Comparison of ENCODE assay signal across 9 mouse cellular contexts in genomic region chr9:54982401-54982800, GRCm38 (mm10). TPM values are rescaled to one million over a fixed set of nuclear protein-coding genes. Genes with fewer than 3 reads are reported as not detected.
DNase-seq lines count a peak whose midpoint lies in the region; ATAC-seq lines count a peak whose summit lies in the region.
"Had no signal": no experiment of that assay in that cellular context is flagged by ENCODE, and none has a peak within 500 bp of the region (broad histone marks: within the 10 kb centered on the region; RNA-seq: fewer than 3 reads in every experiment).

No protein-coding gene starts in this region.

- no peak overlapping the region for H3K9ac ChIP-seq in liver, embryonic 13.5 days
- H3K9ac ChIP-seq in liver, embryonic 11.5 days (ENCODE audit: low read depth, low read length): no peak overlapping the region
- peak overlapping the region; percentile 68; the same call in 1 of the 2 replicates for H3K9ac ChIP-seq in forebrain, embryonic 13.5 days
- 0 out of 2 replicates have a peak overlapping the region, but pooled peaks have one; percentile 3 for H3K9ac ChIP-seq in neural tube, embryonic 14.5 days (replicated peaks; ENCODE audit: low read depth, low read length)

- no peak for ATAC-seq in liver, embryonic 13.5 days (ENCODE audit: low read depth)
- no peak for ATAC-seq in liver, embryonic 11.5 days (replicated peaks; ENCODE audit: low FRiP score)
- no peak for ATAC-seq in forebrain, embryonic 13.5 days
- ATAC-seq in neural tube, embryonic 14.5 days (ENCODE audit: low read depth): no peak

- no peaks in the 10 kb centered on the region for H3K9me3 ChIP-seq in liver, embryonic 13.5 days (replicated peaks)
- no peaks in the 10 kb centered on the region for H3K9me3 ChIP-seq in liver, embryonic 11.5 days (ENCODE audit: control insufficient read depth, low read length)
- no peaks in the 10 kb centered on the region for H3K9me3 ChIP-seq in forebrain, embryonic 13.5 days (replicated peaks)
- no peaks in the 10 kb centered on the region for H3K9me3 ChIP-seq in limb, embryonic 10.5 days (replicated peaks)
- no peaks in the 10 kb centered on the region for H3K9me3 ChIP-seq in neural tube, embryonic 14.5 days (ENCODE audit: control insufficient read depth, low read length)

- no peaks in the 10 kb centered on the region for H3K36me3 ChIP-seq in liver, embryonic 13.5 days
- H3K36me3 ChIP-seq in liver, embryonic 11.5 days (ENCODE audit: control insufficient read depth, insufficient read depth, low read length): no peaks in the 10 kb centered on the region
- no peaks in the 10 kb centered on the region for H3K36me3 ChIP-seq in forebrain, embryonic 13.5 days (ENCODE audit: poor library complexity, severe bottlenecking)
- H3K36me3 ChIP-seq in limb, embryonic 10.5 days: no peaks in the 10 kb centered on the region
- no peaks in the 10 kb centered on the region for H3K36me3 ChIP-seq in neural tube, embryonic 14.5 days (ENCODE audit: control insufficient read depth, insufficient read depth, low read length)

- no peak for DNase-seq in liver, embryonic 13.5 days
- DNase-seq in liver, embryonic 11.5 days (ENCODE audit: low spot score): no peak
- no peak for DNase-seq in limb, embryonic 10.5 days (ENCODE audit: low spot score)
- no peak for DNase-seq in ovary, postnatal 14 days (ENCODE audit: low spot score)
- no peak for DNase-seq in cerebellum, adult 11-12 months
- no peak for DNase-seq in kidney, postnatal 4 days

- 0 out of 2 replicates have a peak overlapping the region, but pooled peaks have one; percentile 62 for H3K4me3 ChIP-seq in liver, embryonic 13.5 days (replicated peaks)
- no peak overlapping the region for H3K4me3 ChIP-seq in liver, embryonic 11.5 days (ENCODE audit: low read depth, low read length)
- peak overlapping the region; percentile 65; the same call in 1 of the 2 replicates for H3K4me3 ChIP-seq in forebrain, embryonic 13.5 days
- peak overlapping the region; percentile 75 for H3K4me3 ChIP-seq in limb, embryonic 10.5 days
- H3K4me3 ChIP-seq in neural tube, embryonic 14.5 days (ENCODE audit: low read depth, low read length): peak overlapping the region; percentile 62; the same call in 1 of the 2 replicates

- H3K4me1 ChIP-seq in liver, embryonic 13.5 days (replicated peaks): peaks cover 16% of the 10 kb centered on the region
- no peaks in the 10 kb centered on the region for H3K4me1 ChIP-seq in liver, embryonic 11.5 days (replicated peaks; ENCODE audit: control insufficient read depth, insufficient read depth, low read length)
- H3K4me1 ChIP-seq in forebrain, embryonic 13.5 days: peaks cover 12% of the 10 kb centered on the region
- H3K4me1 ChIP-seq in limb, embryonic 10.5 days: peaks cover 17% of the 10 kb centered on the region
- peaks cover 7% of the 10 kb centered on the region; the same call in 1 of the 2 replicates for H3K4me1 ChIP-seq in neural tube, embryonic 14.5 days (ENCODE audit: control insufficient read depth, insufficient read depth, low read length)

- H3K27me3 ChIP-seq in liver, embryonic 13.5 days: peaks cover 58% of the 10 kb centered on the region
- peaks cover 40% of the 10 kb centered on the region for H3K27me3 ChIP-seq in liver, embryonic 11.5 days (replicated peaks; ENCODE audit: control insufficient read depth, insufficient read depth, low read length)
- H3K27me3 ChIP-seq in forebrain, embryonic 13.5 days: peaks cover 51% of the 10 kb centered on the region
- peaks cover 51% of the 10 kb centered on the region for H3K27me3 ChIP-seq in limb, embryonic 10.5 days (ENCODE audit: low read depth, poor library complexity, severe bottlenecking)
- H3K27me3 ChIP-seq in neural tube, embryonic 14.5 days (ENCODE audit: control insufficient read depth, insufficient read depth, low read length): peaks cover 13% of the 10 kb centered on the region

- no peak overlapping the region for H3K27ac ChIP-seq in liver, embryonic 13.5 days
- H3K27ac ChIP-seq in liver, embryonic 11.5 days (ENCODE audit: low read depth, low read length): no peak overlapping the region
- H3K27ac ChIP-seq in forebrain, embryonic 13.5 days: no peak overlapping the region
- H3K27ac ChIP-seq in limb, embryonic 10.5 days: no peak overlapping the region
- no peak overlapping the region for H3K27ac ChIP-seq in neural tube, embryonic 14.5 days (ENCODE audit: low read depth, low read length)

- peak overlapping the region; percentile 81; the same call in 1 of the 2 replicates for H3K4me2 ChIP-seq in liver, embryonic 13.5 days
- no peak overlapping the region; the same call in 1 of the 2 replicates for H3K4me2 ChIP-seq in liver, embryonic 11.5 days
- H3K4me2 ChIP-seq in forebrain, embryonic 13.5 days: peak overlapping the region; percentile 88
- H3K4me2 ChIP-seq in neural tube, embryonic 14.5 days (ENCODE audit: low read depth, low read length): peak overlapping the region; percentile 78

- 16% methylated on average over 7 of the region's 7 CpGs for WGBS in liver, embryonic 13.5 days (ENCODE audit: insufficient replicate concordance)
- 12% methylated on average over 7 of the region's 7 CpGs for WGBS in liver, embryonic 11.5 days
- WGBS in forebrain, embryonic 13.5 days: 9% methylated on average over 7 of the region's 7 CpGs
- WGBS in limb, embryonic 10.5 days: 5% methylated on average over 7 of the region's 7 CpGs
- WGBS in neural tube, embryonic 14.5 days: 4% methylated on average over 7 of the region's 7 CpGs

RNA-seq across cellular contexts. Expression of gene Chrna5, which starts 1.7 kb away (rescaled TPM):
- polyA plus RNA-seq in liver, embryonic 13.5 days (2015; fragmentation: Nextera tagmentation; extraction: Ambion mirVana): 0.03 TPM in 1 of 2 replicates, not detected in the other
- polyA plus RNA-seq in liver, embryonic 11.5 days (2014; fragmentation: Nextera tagmentation; extraction: Ambion mirVana): 0.06 TPM in 1 of 2 replicates, not detected in the other
- 0.31 and 0.74 TPM in 2 replicates for polyA plus RNA-seq in forebrain, embryonic 13.5 days (2015; fragmentation: Nextera tagmentation; extraction: Ambion mirVana)
- polyA plus RNA-seq in limb, embryonic 10.5 days (2016; fragmentation: Nextera tagmentation; extraction: Ambion mirVana): 0.23 and 0.45 TPM in 2 replicates
- 5.1 TPM in 2 replicates for polyA plus RNA-seq in neural tube, embryonic 14.5 days (2014; fragmentation: Nextera tagmentation; extraction: Ambion mirVana)
- polyA plus RNA-seq: liver, adult 2 months had no signal

RNA-seq across cellular contexts. Expression of gene AY074887, which starts 31.6 kb away (rescaled TPM):
- 0.44 and 0.64 TPM in 2 replicates for polyA plus RNA-seq in liver, embryonic 13.5 days (2015; fragmentation: Nextera tagmentation; extraction: Ambion mirVana)
- 0.91 and 1.3 TPM in 2 replicates for polyA plus RNA-seq in liver, embryonic 11.5 days (2014; fragmentation: Nextera tagmentation; extraction: Ambion mirVana)
- 1.1 and 1.2 TPM in 2 replicates for polyA plus RNA-seq in forebrain, embryonic 13.5 days (2015; fragmentation: Nextera tagmentation; extraction: Ambion mirVana)
- 1.0 and 1.1 TPM in 2 replicates for polyA plus RNA-seq in limb, embryonic 10.5 days (2016; fragmentation: Nextera tagmentation; extraction: Ambion mirVana)
- 0.73 and 1.4 TPM in 2 replicates for polyA plus RNA-seq in neural tube, embryonic 14.5 days (2014; fragmentation: Nextera tagmentation; extraction: Ambion mirVana)
- polyA plus RNA-seq: liver, adult 2 months had no signal

RNA-seq across cellular contexts. Expression of gene Psma4, which starts 31.8 kb away (rescaled TPM):
- polyA plus RNA-seq in liver, embryonic 13.5 days (2015; fragmentation: Nextera tagmentation; extraction: Ambion mirVana): 203 and 226 TPM in 2 replicates
- polyA plus RNA-seq in liver, embryonic 11.5 days (2014; fragmentation: Nextera tagmentation; extraction: Ambion mirVana): 326 and 329 TPM in 2 replicates
- 314 and 317 TPM in 2 replicates for polyA plus RNA-seq in forebrain, embryonic 13.5 days (2015; fragmentation: Nextera tagmentation; extraction: Ambion mirVana)
- 330 and 337 TPM in 2 replicates for polyA plus RNA-seq in limb, embryonic 10.5 days (2016; fragmentation: Nextera tagmentation; extraction: Ambion mirVana)
- 272 and 275 TPM in 2 replicates for polyA plus RNA-seq in neural tube, embryonic 14.5 days (2014; fragmentation: Nextera tagmentation; extraction: Ambion mirVana)

RNA-seq across cellular contexts. Expression of gene Chrna3, which starts 44.0 kb away (rescaled TPM):
- polyA plus RNA-seq in liver, embryonic 13.5 days (2015; fragmentation: Nextera tagmentation; extraction: Ambion mirVana): 0.05 TPM in 2 replicates
- 0.16 and 0.18 TPM in 2 replicates for polyA plus RNA-seq in liver, embryonic 11.5 days (2014; fragmentation: Nextera tagmentation; extraction: Ambion mirVana)
- polyA plus RNA-seq in forebrain, embryonic 13.5 days (2015; fragmentation: Nextera tagmentation; extraction: Ambion mirVana): 4.5 and 5.6 TPM in 2 replicates
- 0.15 and 0.25 TPM in 2 replicates for polyA plus RNA-seq in limb, embryonic 10.5 days (2016; fragmentation: Nextera tagmentation; extraction: Ambion mirVana)
- 24.8 and 26.8 TPM in 2 replicates for polyA plus RNA-seq in neural tube, embryonic 14.5 days (2014; fragmentation: Nextera tagmentation; extraction: Ambion mirVana)
- polyA plus RNA-seq: liver, adult 2 months had no signal

Comparison
In these comparisons a context has a peak if more than half of its experiments do, and no peak if none do; other contexts are left out.
1. H3K9ac ChIP-seq: peak in forebrain, embryonic 13.5 days (single experiment) and neural tube, embryonic 14.5 days (single experiment); none in liver, embryonic 13.5 days (single experiment) and liver, embryonic 11.5 days (single experiment).